Mouse (Mus musculus): Measurements from ENCODE around the gene Zranb3. TPM values are rescaled to one million over a fixed set of nuclear protein-coding genes. Genes with fewer than 3 reads are reported as not detected.
A peak's percentile ranks its signal among the peaks of the same experiment; 100 is the strongest.
"Not testable (repeated sequence)": the region's sequence is repeated elsewhere in the genome, so short reads cannot be mapped to it uniquely, and the experiment has no call there.

The Zranb3 gene
- polyA plus RNA-seq, 1 experiment from 2014 or later = 14.5 TPM

GRCm38 (mm10) chr1:128009751-128010150 is 93.1 kb downstream of the Zranb3 start:
- H3K9me3 ChIP-seq (ENCODE audit: control insufficient read depth, low read length) = no peaks in the 10 kb centered on the region
- H3K4me1 ChIP-seq (ENCODE audit: control insufficient read depth, insufficient read depth, low read length) = no peaks in the 10 kb centered on the region
- WGBS = 90% methylated on average over 2 of the region's 2 CpGs
- DNase-seq (ENCODE audit: low spot score) (no peak), ATAC-seq (ENCODE audit: insufficient read depth, low FRiP score, low TSS enrichment) (no peak)
- no peak overlapping the region for H3K9ac ChIP-seq (ENCODE audit: low read length)
- no peaks in the 10 kb centered on the region for H3K27me3 ChIP-seq (ENCODE audit: control insufficient read depth, insufficient read depth, low read length)
- H3K4me3 ChIP-seq (ENCODE audit: low read depth, low read length) = no peak overlapping the region
- no peak overlapping the region for H3K27ac ChIP-seq (ENCODE audit: low read depth, low read length)
- H3K4me2 ChIP-seq (ENCODE audit: low read depth) = no peak overlapping the region
- H3K36me3 ChIP-seq (ENCODE audit: control insufficient read depth, insufficient read depth, low read length) = no peaks in the 10 kb centered on the region

GRCm38 (mm10) chr1:128006042-128006600 is 96.7 kb downstream of the Zranb3 start:
- ATAC-seq (ENCODE audit: insufficient read depth, low FRiP score, low TSS enrichment); H3K9ac ChIP-seq (ENCODE audit: low read length); H3K4me3 ChIP-seq (ENCODE audit: low read depth, low read length); H3K4me2 ChIP-seq (ENCODE audit: low read depth); H3K36me3 ChIP-seq (ENCODE audit: control insufficient read depth, insufficient read depth, low read length); H3K4me1 ChIP-seq (ENCODE audit: control insufficient read depth, insufficient read depth, low read length); H3K9me3 ChIP-seq (ENCODE audit: control insufficient read depth, low read length); DNase-seq (ENCODE audit: low spot score); H3K27me3 ChIP-seq (ENCODE audit: control insufficient read depth, insufficient read depth, low read length); H3K27ac ChIP-seq (ENCODE audit: low read depth, low read length): not testable (repeated sequence)
- 96% methylated on average over 11 of the region's 11 CpGs for WGBS

- no peaks in the 10 kb centered on the region for H3K27me3 ChIP-seq (ENCODE audit: control insufficient read depth, insufficient read depth, low read length)
- no peak for ATAC-seq (ENCODE audit: insufficient read depth, low FRiP score, low TSS enrichment)
- no peak overlapping the region for H3K27ac ChIP-seq (ENCODE audit: low read depth, low read length)
- DNase-seq (ENCODE audit: low spot score) = no peak
- H3K4me3 ChIP-seq (ENCODE audit: low read depth, low read length) = no peak overlapping the region
- 79% methylated on average over 2 of the region's 2 CpGs for WGBS
- no peaks in the 10 kb centered on the region for H3K9me3 ChIP-seq (ENCODE audit: control insufficient read depth, low read length)
- no peak overlapping the region for H3K9ac ChIP-seq (ENCODE audit: low read length)
- H3K4me1 ChIP-seq (ENCODE audit: control insufficient read depth, insufficient read depth, low read length) = no peaks in the 10 kb centered on the region
- no peaks in the 10 kb centered on the region for H3K36me3 ChIP-seq (ENCODE audit: control insufficient read depth, insufficient read depth, low read length)
- no peak overlapping the region for H3K4me2 ChIP-seq (ENCODE audit: low read depth)
Observed at GRCm38 (mm10) chr1:128004371-128004720, 98.5 kb downstream of the Zranb3 start.

DNA sequence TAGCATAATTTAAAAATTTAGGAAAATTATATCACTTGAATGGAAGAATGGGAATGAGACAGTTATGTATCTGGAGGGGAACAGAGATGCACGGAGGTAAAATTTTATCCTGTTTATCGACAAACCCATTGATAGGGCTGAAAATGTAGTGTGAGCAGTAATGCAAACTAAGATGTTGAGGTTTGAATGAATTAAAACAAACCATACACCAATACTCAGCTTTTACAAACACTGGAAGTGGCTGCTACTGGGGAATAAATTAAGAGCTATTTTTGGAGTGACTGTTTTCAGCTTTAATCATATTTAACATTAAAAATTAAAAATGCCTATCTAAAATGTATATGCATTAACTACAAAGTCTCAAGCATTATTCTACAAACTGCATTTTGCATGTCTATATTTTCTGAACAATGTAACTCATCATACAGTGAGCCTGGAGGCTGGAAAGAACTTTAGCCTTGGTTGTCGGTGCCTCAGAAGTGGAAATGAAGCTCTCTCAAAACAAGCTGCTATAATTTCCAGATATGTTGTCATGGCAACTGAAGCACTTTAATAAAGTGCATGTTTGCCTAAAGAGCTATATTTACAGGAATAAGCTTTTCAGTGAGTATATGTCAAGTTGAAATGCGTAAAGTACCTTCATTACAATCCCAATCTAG is 99.0 kb downstream of the Zranb3 start:
- no peak overlapping the region for H3K9ac ChIP-seq (ENCODE audit: low read length)
- H3K27ac ChIP-seq (ENCODE audit: low read depth, low read length) = no peak overlapping the region
- H3K4me2 ChIP-seq (ENCODE audit: low read depth) = no peak overlapping the region
- ATAC-seq (ENCODE audit: insufficient read depth, low FRiP score, low TSS enrichment) (no peak), DNase-seq (ENCODE audit: low spot score) (no peak)
- H3K4me3 ChIP-seq (ENCODE audit: low read depth, low read length) = no peak overlapping the region
- no peaks in the 10 kb centered on the region for H3K27me3 ChIP-seq (ENCODE audit: control insufficient read depth, insufficient read depth, low read length)
- H3K4me1 ChIP-seq (ENCODE audit: control insufficient read depth, insufficient read depth, low read length) = no peaks in the 10 kb centered on the region
- H3K9me3 ChIP-seq (ENCODE audit: control insufficient read depth, low read length) = no peaks in the 10 kb centered on the region
- no peaks in the 10 kb centered on the region for H3K36me3 ChIP-seq (ENCODE audit: control insufficient read depth, insufficient read depth, low read length)
- 95% methylated on average over 4 of the region's 4 CpGs for WGBS

- no peak overlapping the region for H3K9ac ChIP-seq (ENCODE audit: low read length)
- H3K4me2 ChIP-seq (ENCODE audit: low read depth) = no peak overlapping the region
- ATAC-seq (ENCODE audit: insufficient read depth, low FRiP score, low TSS enrichment) = no peak
- no peaks in the 10 kb centered on the region for H3K4me1 ChIP-seq (ENCODE audit: control insufficient read depth, insufficient read depth, low read length)
- no peak overlapping the region for H3K4me3 ChIP-seq (ENCODE audit: low read depth, low read length)
- no peaks in the 10 kb centered on the region for H3K9me3 ChIP-seq (ENCODE audit: control insufficient read depth, low read length)
- no peak for DNase-seq (ENCODE audit: low spot score)
- H3K27me3 ChIP-seq (ENCODE audit: control insufficient read depth, insufficient read depth, low read length) = no peaks in the 10 kb centered on the region
- H3K27ac ChIP-seq (ENCODE audit: low read depth, low read length) = no peak overlapping the region
- H3K36me3 ChIP-seq (ENCODE audit: control insufficient read depth, insufficient read depth, low read length) = no peaks in the 10 kb centered on the region
- 92% methylated on average over 2 of the region's 2 CpGs for WGBS
Observed at GRCm38 (mm10) chr1:128002159-128002558, 100.7 kb downstream of the Zranb3 start.

DNA sequence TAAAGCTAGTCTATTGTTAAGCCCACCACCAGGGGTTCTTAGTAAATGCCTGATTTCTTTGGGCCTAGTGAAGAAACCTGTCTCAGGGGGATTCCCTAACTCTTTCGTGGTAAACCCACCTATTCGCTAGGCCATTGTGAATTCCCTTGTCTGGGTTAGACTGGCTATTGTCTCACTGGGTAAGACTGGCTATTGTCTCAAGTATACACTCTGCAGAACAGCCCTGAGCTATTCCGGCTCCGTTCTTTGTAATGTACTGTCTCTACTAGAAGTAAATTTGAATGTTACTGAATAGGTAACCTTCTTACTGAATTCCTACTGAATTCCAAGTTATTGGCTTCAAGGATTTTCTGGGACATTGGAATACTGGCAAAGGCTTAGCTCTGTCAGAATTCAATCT is 101.9 kb downstream of the Zranb3 start:
- not testable (repeated sequence) for H3K9me3 ChIP-seq (ENCODE audit: control insufficient read depth, low read length); H3K9ac ChIP-seq (ENCODE audit: low read length); H3K4me1 ChIP-seq (ENCODE audit: control insufficient read depth, insufficient read depth, low read length); H3K4me2 ChIP-seq (ENCODE audit: low read depth); H3K4me3 ChIP-seq (ENCODE audit: low read depth, low read length); ATAC-seq (ENCODE audit: insufficient read depth, low FRiP score, low TSS enrichment); H3K36me3 ChIP-seq (ENCODE audit: control insufficient read depth, insufficient read depth, low read length); H3K27me3 ChIP-seq (ENCODE audit: control insufficient read depth, insufficient read depth, low read length); H3K27ac ChIP-seq (ENCODE audit: low read depth, low read length); DNase-seq (ENCODE audit: low spot score)
- WGBS = 91% methylated on average over 4 of the region's 4 CpGs

GRCm38 (mm10) chr1:127993892-127994291 is 109.0 kb downstream of the Zranb3 start:
- no peaks in the 10 kb centered on the region for H3K4me1 ChIP-seq (ENCODE audit: control insufficient read depth, insufficient read depth, low read length)
- DNase-seq (ENCODE audit: low spot score) (no peak), ATAC-seq (ENCODE audit: insufficient read depth, low FRiP score, low TSS enrichment) (no peak)
- no peaks in the 10 kb centered on the region for H3K27me3 ChIP-seq (ENCODE audit: control insufficient read depth, insufficient read depth, low read length)
- H3K27ac ChIP-seq (ENCODE audit: low read depth, low read length) = no peak overlapping the region
- no peak overlapping the region for H3K4me2 ChIP-seq (ENCODE audit: low read depth)
- H3K4me3 ChIP-seq (ENCODE audit: low read depth, low read length) = no peak overlapping the region
- no peaks in the 10 kb centered on the region for H3K36me3 ChIP-seq (ENCODE audit: control insufficient read depth, insufficient read depth, low read length)
- H3K9ac ChIP-seq (ENCODE audit: low read length) = no peak overlapping the region
- WGBS = 93% methylated on average over 4 of the region's 4 CpGs
- no peaks in the 10 kb centered on the region for H3K9me3 ChIP-seq (ENCODE audit: control insufficient read depth, low read length)

GRCm38 (mm10) chr1:127989876-127990731 is 112.7 kb downstream of the Zranb3 start:
- H3K4me3 ChIP-seq (ENCODE audit: low read depth, low read length) = no peak overlapping the region
- H3K9ac ChIP-seq (ENCODE audit: low read length) = no peak overlapping the region
- 56% methylated on average over 9 of the region's 9 CpGs for WGBS
- no peaks in the 10 kb centered on the region for H3K4me1 ChIP-seq (ENCODE audit: control insufficient read depth, insufficient read depth, low read length)
- no peaks in the 10 kb centered on the region for H3K36me3 ChIP-seq (ENCODE audit: control insufficient read depth, insufficient read depth, low read length)
- no peaks in the 10 kb centered on the region for H3K9me3 ChIP-seq (ENCODE audit: control insufficient read depth, low read length)
- H3K27me3 ChIP-seq (ENCODE audit: control insufficient read depth, insufficient read depth, low read length) = no peaks in the 10 kb centered on the region
- peak; percentile 18 for DNase-seq (ENCODE audit: low spot score)
- H3K27ac ChIP-seq (ENCODE audit: low read depth, low read length) = no peak overlapping the region
- ATAC-seq (ENCODE audit: insufficient read depth, low FRiP score, low TSS enrichment) = no peak
- no peak overlapping the region for H3K4me2 ChIP-seq (ENCODE audit: low read depth)

DNA sequence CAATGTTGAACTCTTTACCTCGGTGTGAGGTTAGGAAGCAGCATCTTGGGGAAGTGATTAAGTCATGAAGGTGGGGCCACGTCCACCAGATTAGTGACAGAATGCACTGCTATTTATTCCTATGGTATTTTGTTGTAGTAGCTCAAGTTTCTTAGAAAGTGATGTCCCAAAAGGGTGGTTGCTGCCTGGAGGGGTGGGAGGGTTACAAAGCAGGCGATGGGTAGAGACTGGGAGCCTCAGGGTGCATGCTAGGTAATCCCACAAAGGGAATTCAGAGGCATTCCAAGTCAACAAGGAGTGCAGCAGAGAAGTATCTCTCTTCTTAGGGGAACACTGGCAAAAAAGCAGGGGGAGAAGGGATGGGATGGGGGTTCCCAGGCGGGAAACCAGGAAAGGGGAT is 113.5 kb downstream of the Zranb3 start:
- Histone ChIP-seq H3K36me3 (ENCODE audit: control insufficient read depth, insufficient read depth, low read length) (no peaks in the 10 kb centered on the region), H3K9me3 (ENCODE audit: control insufficient read depth, low read length) (no peaks in the 10 kb centered on the region), H3K9ac (ENCODE audit: low read length) (no peak overlapping the region), H3K4me2 (ENCODE audit: low read depth) (no peak overlapping the region), H3K27ac (ENCODE audit: low read depth, low read length) (no peak overlapping the region), H3K4me1 (ENCODE audit: control insufficient read depth, insufficient read depth, low read length) (no peaks in the 10 kb centered on the region), H3K4me3 (ENCODE audit: low read depth, low read length) (no peak overlapping the region), H3K27me3 (ENCODE audit: control insufficient read depth, insufficient read depth, low read length) (no peaks in the 10 kb centered on the region)
- DNase-seq (ENCODE audit: low spot score) = no peak
- WGBS = 86% methylated on average over 4 of the region's 4 CpGs
- no peak for ATAC-seq (ENCODE audit: insufficient read depth, low FRiP score, low TSS enrichment)

All from neural tube, embryonic 11.5 days (tissue).